Mouse (Mus musculus) thymus, adult 18-20 months (tissue): ENCODE measurements around the gene Mpped2.

Source experiments
- DNase-seq, 2 experiments: peaks; one replicate each; pipeline ENCODE4 v3.0.0; 2022; ENCODE audit warnings: mixed read lengths in 2 of 2

Mpped2 gene

DNA sequence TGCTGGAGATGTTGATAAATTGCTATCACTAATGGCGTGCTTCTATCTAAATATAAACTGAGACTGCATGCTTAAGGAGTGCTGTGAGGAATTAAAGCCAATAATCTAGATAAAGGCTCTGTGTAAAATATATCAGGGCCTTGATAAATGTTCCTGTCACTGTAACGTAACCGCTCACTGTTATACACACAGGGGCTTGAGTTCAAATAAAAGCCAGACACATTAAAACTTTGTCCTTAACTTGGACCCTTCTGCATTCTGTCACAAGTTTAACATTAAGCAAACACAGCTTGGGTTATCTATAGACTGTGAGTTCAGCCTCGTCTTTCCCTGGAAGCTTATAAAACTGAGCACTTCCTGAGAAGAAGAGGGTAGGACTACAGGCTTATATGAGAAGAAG, 164.6 kb downstream of the Mpped2 start:
- no peak for DNase-seq

DNA sequence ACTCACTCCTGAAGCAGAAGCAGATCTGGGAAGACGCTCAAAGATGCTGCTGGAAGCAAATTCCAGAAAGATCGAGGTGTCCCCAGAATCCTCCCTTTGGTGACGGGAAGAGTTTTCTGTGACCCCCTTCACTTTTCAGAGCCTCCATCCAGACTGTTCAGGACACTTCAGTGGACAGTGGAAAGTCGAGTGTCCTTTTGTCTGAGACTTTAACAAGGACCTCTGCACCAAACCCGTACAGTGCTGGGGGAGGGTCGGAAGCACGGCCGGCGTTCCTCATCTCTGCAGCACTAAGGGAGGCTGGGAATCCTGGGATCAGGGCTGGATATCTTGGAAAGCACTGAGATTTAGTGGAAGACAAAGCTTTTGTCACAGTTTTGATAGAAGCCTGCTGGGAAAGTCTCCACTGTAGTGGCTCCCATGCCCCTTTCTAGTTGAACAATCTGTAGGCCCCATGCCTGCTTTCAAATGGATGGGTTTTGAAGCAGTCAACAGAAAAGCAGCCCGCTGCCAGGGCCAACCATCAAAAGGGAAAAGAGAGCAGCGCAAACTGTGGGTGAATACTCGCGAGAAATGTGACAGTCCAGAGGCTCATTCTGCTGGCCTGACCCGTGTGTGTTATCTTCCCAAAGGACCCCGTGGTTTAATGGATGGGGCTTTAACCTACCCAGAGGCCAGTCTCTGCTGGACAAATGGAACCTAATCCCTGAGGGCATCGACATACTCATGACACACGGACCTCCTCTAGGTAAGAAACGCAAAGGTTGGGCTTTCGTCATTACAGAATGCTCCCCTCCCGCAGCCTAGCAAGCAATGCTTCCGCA, 168.0 kb downstream of the Mpped2 start:
- DNase-seq, result no peak

DNA sequence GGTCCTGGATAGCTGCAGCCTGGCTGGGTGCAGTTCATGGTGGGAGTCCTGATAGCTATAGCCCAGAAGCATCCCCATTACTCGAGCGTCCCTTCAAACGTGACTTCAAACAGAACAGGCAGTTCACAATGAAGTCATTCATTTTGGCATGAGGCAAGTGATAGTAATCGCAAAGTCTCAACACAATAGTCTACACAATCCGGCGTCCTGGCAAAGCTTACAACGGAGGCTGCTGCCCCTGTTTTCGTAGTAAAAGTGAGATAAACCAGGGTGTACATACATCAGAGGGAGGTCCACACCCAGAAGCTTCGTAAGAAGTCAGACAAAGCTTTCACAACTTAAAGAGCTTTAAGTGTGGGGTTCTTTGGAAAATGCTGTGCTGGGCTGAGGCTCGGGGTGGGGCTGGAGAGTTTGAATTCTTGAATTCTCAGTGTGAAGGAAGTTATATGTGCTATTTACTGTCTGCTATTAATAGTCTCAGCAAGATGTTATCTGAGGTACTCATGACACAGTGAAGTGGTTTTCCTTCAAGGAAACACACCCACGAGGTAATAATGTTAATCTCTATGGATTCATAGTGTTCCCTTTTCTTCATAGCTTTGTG, 170.1 kb downstream of the Mpped2 start:
- DNase-seq, result no peak

DNA sequence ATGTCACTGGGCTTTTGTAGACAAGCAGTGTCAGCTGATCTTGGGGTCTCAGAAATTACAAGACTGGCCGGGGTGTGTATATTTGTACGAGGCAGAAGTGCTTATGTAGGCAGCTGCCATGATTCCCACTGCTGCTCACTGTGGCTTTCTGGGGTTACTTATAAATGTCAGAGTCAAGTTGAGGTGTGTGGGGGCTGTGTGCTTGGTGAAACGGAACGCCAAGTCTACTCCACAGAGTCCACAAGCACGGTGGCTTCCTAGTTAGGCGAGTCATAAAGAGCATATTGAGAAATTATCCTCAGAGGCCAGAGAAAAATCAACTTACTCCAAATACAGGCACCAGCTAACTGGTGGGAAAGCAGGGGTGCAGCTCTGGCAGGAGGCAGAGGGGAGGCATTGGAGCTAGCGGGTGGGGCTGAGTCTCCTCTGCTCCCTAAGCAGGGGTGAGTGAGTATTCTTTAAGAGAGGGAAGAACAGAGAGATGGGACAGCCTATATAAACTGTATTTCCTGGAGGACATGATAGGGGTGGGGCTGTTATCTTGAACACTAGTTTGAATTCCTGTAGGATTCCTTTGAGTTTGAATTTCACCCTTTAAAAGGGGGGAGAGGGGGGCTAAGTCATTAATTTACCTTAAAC, 172.2 kb downstream of the Mpped2 start:
- DNase-seq, result no peak

DNA sequence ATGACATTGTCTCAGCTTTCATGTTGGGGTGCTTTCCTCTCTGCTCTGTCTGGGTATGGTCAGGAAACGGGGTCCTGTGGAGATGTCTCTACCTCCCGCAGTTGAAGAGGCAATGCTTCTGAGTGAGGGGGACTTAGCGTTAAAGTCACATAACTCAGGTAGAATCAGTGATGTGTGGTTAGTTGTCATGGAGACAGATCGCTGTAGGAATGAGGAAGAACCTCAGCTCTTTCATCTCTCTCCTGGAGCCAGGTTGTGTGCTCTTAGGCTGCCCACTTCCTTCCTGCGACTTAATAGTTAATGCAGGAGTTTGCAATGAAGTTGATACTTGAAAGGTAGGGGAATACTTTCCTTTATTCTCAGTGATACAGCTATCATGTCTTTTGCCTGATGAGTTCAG, 173.2 kb downstream of the Mpped2 start:
- no peak for DNase-seq

DNA sequence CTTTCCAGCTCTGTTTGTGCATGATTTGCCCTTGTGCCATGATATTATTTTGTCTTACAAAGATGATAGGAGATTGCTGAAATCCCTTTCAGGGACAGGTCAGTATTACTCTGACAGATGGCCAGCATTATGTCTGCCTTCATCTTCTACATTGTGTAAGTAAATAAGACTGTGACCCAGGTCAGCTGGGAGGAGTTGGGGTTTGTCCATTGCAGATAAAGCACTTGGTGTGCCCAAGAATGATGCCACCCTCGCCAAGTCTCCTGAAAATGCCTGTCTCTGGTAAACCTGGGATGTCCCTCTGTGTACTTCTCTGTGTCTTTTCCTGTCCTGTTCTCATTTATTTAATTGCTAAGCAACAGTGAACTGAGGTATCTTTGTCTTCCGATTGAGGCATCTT, 177.8 kb downstream of the Mpped2 start:
- DNase-seq, result no peak

DNA sequence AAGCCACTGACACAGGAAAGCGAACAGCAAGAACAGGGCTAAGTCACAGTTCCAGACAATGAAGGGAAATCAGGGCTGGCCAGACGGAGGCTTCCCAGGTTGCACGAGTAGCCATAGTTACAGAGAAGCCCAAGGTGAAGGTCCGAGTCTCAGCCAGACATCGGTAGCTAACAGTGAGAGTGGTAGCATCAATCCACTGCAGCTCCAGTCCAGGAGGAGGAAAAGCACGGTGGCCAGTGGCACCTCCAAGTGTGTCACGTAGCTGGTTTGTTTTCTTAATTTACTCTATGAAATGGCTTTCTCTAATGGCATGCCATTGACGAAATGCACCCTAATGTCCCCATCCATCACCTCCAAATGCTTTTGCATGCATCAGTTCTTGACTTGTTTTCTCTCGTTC, 180.1 kb downstream of the Mpped2 start:
- no peak for DNase-seq

DNA sequence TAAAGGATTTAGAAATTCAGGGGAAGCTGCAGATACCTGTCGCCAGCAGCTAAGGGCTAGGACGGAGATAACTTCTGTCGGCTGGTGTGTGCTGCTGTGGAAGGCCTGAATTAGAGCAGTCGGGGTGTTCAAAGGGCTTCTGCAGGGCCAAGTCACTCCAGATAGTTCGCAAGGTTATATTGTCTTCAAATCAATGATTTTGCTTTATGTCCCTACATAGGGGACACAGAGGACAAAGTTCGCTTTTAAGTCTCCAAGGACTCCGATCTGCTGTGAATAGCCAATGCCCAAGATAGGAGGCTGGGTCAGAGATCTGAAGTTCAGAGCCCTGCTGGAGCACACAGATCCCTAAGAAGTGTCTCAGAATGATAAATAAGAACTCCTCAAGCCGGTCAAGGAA, 190.3 kb downstream of the Mpped2 start:
- DNase-seq, result no peak

DNA sequence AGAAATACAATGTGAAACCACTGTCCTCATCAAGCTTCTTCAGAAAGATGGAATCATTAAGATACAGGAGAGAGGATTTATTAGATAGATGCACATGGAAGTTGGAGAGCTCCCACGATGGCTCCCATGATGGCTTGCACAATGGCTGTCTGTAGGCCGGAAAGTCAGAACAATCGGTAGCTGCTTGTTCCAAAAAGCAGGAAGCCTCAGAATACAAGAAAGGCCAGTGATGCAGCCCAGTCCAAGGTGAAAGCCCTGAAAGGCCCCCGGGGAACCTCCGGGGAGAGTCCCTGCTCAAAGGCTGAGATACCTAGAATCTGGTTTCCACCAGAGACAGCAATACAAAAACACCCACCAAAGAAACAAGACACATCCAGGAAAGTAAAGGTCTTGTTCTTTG, 195.1 kb downstream of the Mpped2 start:
- DNase-seq, result no peak

DNA sequence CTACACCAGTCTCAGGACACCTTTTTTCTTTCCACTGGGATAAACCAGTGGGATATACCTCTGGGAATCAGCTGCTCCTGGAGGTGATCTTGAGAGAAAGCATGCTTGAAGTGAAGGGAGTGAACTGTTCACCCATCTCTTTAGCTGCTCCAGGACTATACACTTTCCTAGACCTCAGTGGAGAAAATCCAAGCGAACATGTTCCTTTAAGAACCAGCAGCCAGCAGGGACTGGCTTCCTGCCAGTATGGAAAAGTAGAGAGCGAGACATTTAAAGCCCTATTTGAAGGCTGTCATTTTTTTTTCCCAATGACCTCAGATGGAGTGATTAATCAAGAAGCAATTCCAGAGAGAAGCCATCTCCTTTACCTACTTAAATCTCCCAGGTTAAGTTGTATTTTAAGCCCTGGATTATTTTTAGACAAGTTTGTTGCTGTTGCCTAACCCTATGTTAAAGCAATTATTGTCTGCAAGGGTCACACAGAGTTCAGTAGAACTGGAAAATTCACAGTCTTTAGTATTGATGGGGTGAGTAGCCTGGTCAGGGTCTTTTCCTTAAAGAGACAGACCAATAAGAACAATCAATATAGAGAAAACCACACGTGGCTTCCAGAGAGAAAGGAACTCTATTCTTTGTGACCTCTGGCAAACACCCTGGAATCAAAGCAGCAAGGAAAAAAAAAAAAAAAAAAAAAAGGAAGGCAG, 196.4 kb downstream of the Mpped2 start:
- DNase-seq, result no peak

DNA sequence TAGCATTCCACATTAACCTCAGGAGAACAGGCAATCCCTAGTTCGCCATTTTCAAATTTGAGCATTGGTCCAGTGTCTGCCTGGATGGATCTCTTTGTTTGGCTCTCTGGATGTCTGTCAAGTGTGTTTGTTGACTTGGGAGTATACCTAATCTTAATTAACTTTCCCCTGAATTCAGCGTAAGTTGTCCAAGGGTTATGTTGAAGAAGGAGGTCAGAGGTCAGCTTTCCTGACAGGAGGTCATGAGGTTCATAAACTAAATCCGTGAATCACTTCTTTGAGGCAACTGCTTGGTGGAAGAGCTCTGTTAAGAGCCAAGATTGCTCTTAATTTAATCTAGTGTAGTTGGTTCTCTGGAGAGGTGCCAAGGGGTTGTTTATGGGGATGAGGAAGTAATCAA, 200.3 kb downstream of the Mpped2 start:
- DNase-seq, result no peak

DNA sequence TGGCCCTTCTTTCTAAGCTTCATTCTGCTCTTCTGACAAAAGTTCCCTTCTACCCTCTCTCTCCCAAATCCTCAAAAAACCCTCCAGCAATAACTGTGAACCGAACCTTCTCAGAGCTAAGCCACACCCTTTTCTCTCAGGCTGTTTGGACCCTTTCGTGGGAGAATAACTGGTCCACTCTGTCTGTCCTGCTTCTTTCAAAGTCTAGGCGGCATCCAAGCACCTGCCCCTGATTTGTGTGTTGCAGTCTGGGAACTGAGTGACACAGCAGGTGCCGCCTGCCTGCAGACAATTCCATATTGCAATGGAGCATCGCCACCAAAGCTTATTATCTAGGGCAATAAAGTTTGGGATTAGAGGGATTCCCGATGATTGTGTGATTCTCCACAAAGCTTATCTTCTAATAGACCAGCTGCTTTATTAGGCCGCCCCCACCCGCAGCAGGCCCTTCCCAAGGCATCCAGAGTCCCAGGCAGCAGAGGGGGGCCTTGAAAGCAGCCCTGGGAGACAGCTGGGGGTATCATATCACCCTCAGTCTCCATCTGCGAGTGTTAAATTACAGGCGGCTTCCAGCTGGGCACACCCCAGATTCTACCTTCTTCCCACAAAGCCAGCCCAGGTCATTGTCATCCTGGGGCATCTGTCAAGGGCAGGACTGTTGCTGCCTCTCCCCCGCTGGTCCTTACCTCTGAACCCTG, 202.4 kb downstream of the Mpped2 start:
- no peak for DNase-seq

DNA sequence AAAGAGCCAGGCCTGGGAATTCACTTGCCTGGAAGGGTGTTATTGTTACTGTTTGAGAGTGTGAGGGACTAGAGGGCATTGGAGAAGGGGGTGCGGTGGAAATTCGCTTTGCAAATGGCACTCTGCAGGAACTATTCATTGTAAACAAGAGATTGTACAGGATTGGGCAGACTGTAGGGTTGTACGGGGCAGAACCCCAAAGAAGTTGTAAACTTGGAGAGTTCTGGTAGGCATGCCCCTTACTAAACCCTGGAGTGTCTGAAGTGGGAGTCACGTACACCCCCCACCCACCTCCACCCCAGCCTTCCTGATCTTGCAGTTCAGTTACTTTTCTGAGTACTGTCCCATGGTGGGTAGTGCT, 202.9 kb downstream of the Mpped2 start:
- no peak for DNase-seq

DNA sequence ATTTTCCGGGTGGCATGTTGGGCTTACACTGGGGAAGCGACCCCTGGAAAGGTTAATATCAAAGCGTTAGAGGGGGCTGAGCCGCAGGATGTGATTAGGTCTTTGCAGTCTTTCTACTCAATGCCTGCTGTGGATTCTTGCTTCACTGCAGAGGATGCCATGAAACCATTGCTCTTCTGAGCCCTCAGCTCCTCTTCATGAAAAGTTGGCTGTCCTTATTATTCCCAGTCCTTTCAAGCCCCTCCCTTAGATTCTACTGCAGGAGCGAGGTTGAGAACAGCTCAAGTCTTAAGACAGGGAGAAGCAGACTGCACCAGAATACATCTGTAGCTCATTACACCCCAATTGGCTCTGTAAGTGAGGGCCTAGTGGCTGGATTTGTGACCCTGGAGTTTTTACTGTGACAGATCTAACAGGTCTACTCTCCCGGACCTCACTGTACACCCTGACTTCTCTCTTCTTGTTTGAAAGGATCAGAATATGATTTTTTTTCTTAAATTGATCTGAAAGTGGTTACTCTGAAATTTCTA, 218.9 kb downstream of the Mpped2 start:
- DNase-seq, result no peak
